Mouse (Mus musculus) stomach, embryonic 16.5 days (tissue): ENCODE data around the gene Zfp639. TPM values are rescaled to one million over a fixed set of nuclear protein-coding genes. Genes with fewer than 3 reads are reported as not detected.

Source experiments
- polyA plus RNA-seq: library from polyadenylated mRNA; unstranded; fragments of >200 nt; fragmentation: Nextera tagmentation; extraction: Ambion mirVana; gene quantifications from 2 replicates; pipeline ENCODE4 v1.2.1, GENCODE M21; 2015

Gene Zfp639
- polyA plus RNA-seq, 1 experiment from 2014 or later: 33.4 TPM

Other genes starting within 250 kb of the Zfp639 start
- 5.7 and 6.4 TPM in 2 replicates for gene Zmat3, start 144.2 kb upstream of the Zfp639 start, polyA plus RNA-seq
- 7.3 and 8.2 TPM in 2 replicates for gene Pik3ca, start 112.6 kb upstream of the Zfp639 start, polyA plus RNA-seq
- gene Kcnmb3, start 18.0 kb upstream of the Zfp639 start, polyA plus RNA-seq: 0.17 TPM in 1 of 2 replicates, not detected in the other
- 28.4 and 32.8 TPM in 2 replicates for gene Mfn1, start 19.2 kb downstream of the Zfp639 start, polyA plus RNA-seq
- gene Gnb4, start 106.3 kb downstream of the Zfp639 start, polyA plus RNA-seq: 66.1 and 73.3 TPM in 2 replicates
- 120 TPM in 2 replicates for gene Actl6a, start 196.0 kb downstream of the Zfp639 start, polyA plus RNA-seq
- gene Ndufb5, start 226.7 kb downstream of the Zfp639 start, polyA plus RNA-seq: 268 and 316 TPM in 2 replicates
- 26.4 and 28.1 TPM in 2 replicates for gene Mrpl47, start 227.3 kb downstream of the Zfp639 start, polyA plus RNA-seq